Mouse (Mus musculus) olfactory bulb, adult 2 months (tissue): Measurements from ENCODE around the gene Upk1a.

Experiments
- CTCF ChIP-seq: fragments of 200-500 bp; IDR thresholded peaks from 2 replicates; pipeline ENCODE4 v1.5.1; 2012; ENCODE audit warnings: low read depth, mild to moderate bottlenecking, low read length, moderate library complexity; ENCODE audit not compliant: insufficient read depth
- POLR2A ChIP-seq: fragments of 200-500 bp; IDR thresholded peaks from 2 replicates; pipeline ENCODE4 v1.6.1; 2012; ENCODE audit warnings: mild to moderate bottlenecking, low read depth, low read length, moderate library complexity; ENCODE audit not compliant: insufficient read depth

DNA sequence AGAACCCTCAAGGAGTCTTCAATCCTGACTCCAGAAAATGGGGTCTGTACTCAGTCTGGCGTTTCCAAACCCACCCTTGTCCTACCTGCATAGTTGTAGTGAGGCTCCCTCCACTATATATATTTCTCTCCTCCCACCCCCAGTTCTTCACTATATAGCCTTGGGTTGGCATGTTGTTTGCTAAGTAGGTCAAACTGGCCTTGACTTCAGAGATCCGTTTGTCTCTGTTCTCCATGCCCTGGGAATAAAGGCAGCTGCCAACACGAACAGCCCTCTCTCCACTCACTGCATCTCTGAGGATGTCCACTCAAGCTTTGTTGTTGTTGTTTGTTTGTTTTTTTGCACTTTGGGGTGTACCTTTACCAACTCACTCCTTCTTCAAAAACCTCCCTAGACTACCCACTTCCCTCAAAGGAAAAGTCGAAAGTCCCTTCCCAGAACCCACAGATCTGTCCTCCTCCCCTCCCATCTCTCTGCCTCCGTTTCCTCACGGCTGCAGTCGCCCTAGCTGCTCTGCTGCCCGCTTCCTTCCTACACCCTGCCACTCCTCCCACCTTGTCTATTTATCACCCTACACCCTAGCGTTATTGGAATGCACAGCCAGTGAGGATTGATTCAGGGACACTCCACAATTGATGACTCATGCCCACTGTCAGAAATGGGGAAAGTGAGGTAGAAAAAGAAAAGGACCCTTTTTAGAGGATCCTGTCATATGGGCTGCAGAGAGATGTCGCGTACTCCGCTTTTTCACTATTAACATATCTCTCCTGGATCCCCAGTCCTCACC lies 53.8 kb downstream of the Upk1a start:
- no peak for TF ChIP-seq CTCF
- no peak for TF ChIP-seq POLR2A
